Mouse (Mus musculus) left cerebral cortex, adult 9 months (tissue): ENCODE results near the gene Olfr576.
A peak's percentile ranks its signal among the peaks of the same experiment; 100 is the strongest.

Experiments used
- DNase-seq, 2 experiments: peaks; one replicate each; pipeline ENCODE4 v3.0.0; 2022; ENCODE audit warnings: low spot score in 2 of 2

Gene Olfr576

GRCm38 (mm10) chr7:102962360-102962759 is at the start of gene Olfr576:
Gene Olfr576 (plus strand): TSS chr7:102962660.
- DNase-seq: no peak

GRCm38 (mm10) chr7:102915261-102915660 is 47.2 kb upstream of the Olfr576 start:
- no peak for DNase-seq

DNA sequence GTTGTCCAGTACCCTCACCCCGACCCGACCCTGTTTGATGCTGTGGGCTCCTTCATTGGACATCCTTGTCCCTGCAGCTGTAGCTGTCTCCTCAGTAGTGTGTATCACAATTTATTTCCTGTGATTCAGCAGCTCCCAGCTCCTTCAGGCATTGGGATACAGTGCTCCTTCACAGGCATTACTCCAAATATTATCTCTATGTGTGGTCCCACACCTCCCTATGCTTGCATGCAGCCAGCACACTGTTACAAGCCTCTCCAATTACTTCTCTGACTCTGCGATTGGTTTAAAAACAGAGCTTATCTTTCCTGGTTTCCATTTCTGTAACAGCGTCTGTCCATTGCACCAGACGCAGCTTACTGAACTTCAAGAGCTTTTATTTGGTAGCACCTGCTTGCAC is 46.1 kb upstream of the Olfr576 start:
- DNase-seq: no peak

DNA sequence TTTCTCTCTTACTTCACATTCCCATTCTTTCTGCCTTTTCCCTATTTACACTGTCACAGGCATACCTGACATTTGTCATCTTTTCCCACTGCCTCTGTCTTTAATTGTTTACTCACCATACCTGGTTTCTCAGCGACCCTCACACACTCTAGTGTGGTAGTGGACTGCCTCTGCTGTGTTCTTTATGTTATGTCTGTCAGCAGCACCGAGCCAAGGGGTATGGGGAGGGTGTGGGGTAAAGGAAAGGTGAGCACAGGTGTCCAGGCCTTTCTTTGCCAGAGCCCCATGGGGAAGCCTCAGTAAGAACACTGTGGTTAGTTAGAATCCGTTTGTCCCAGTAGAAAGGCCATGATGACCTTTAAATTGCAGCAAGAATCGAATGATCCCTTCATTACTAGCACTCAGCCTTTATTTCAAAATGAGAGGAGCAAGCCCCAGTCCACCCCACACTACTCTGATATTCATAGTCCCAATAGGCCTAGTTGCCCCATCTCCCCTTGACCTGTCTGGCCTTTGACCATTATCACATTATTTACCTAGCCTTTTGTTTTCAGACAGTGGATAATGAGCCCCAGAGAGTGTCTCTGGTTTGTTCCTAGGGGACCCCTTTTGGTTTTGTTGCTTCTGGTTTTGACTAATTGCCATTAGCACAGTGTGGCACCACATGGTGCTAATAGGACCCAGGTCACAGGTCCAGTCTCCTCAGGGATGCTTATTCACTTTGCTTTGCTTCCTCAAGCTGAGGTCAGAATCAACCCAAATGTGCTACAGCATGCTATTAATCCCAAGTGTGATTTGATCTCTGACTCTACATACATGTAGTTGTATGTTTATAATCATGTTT is 45.2 kb upstream of the Olfr576 start, which contains the start of gene Olfr571:
Gene Olfr571, minus strand, starts transcription at position 505 of the 844 bp plus-strand sequence.
- no peak for DNase-seq

DNA sequence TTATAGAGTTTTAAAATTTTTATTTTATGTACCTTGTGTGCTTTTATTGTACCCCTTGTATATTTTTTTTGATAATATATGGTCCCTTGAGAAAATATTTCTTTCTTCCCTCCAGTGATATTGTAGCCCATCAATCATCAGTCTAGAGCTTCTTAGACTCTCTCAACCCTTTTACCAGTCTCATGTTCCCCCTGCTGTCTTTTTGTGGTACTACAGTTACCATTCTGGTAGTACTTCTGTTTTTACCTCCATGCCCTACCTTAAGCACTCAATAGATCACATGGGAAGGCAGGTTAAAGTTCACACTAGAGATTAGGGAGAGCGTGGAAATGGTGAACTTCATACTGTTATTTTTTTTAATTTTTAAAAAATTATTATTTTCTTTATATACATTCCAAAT is 42.8 kb upstream of the Olfr576 start:
- DNase-seq: peak in 1 of 2 experiments; percentile 15

GRCm38 (mm10) chr7:102924109-102924508 is 38.4 kb upstream of the Olfr576 start, which contains the start of gene Olfr572:
Gene Olfr572 (plus strand): TSS chr7:102924409.
- no peak for DNase-seq

- no peak for DNase-seq
Measured at GRCm38 (mm10) chr7:102927105-102927504, 35.4 kb upstream of the Olfr576 start.

DNA sequence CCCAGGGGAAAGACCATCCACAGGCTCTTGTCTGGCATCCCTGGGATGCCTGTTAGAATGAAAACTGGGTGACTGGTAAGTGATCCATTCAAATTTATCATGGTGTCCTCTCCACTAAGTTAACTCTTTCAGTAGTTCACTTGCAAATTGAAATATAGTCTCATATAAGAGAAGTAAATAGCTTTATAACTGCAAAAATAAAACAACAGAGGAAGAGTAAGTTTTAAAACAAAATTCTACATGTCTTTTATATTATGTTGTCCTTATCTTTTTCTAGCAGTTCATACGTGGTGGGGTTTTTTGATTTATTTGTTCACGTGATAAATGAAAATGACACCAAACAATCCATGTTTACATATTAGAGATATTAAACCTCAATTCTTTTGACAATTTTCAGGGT is 20.0 kb upstream of the Olfr576 start, which contains the start of gene Olfr573-ps1:
Gene Olfr573-ps1, minus strand, starts transcription at position 101 of the 400 bp plus-strand sequence.
- DNase-seq: no peak

- DNase-seq: no peak
Measured at GRCm38 (mm10) chr7:102943417-102943816, 19.0 kb upstream of the Olfr576 start.

DNA sequence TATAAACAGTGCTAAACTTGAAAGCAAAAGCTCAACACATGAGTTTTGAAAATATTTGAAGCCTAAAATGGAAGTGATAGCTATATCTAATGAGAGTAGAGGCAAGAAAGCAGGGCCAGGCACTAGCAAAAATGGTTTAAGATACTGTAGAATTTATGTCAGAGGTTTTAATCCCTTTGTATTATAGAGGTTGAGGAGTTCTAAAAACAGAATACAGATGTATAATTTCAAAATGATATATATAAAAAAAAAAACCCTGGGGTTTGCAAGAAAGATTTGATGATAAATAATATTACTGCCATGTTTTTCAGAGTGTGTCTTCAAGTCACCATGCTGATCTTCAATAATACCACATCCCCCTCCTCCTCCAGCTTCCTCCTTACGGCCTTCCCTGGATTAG is 14.3 kb upstream of the Olfr576 start, which contains the start of gene Olfr574:
Gene Olfr574, plus strand, starts transcription at position 301 of the 400 bp plus-strand sequence.
- DNase-seq: no peak

DNA sequence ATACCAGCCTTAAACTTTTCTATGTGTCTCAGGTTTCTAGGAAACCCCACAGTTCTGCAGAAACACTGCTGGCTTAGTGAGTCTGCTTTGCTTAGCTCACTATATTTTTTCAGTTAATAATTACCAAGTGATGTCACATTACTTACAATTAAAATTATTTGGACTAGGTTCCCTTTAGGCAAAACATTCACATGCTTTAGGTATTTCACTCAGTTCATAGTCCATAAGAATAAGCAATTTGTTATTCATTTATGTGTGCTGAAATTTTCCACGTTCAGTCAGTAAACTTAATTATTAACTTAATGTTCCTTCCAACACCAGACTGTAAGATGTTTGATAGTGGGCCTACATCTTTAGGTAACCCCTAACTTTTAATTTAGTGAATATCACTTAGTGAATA is 11.7 kb upstream of the Olfr576 start:
- DNase-seq: no peak

GRCm38 (mm10) chr7:102958137-102958536 is 4.3 kb upstream of the Olfr576 start:
- DNase-seq: no peak

DNA sequence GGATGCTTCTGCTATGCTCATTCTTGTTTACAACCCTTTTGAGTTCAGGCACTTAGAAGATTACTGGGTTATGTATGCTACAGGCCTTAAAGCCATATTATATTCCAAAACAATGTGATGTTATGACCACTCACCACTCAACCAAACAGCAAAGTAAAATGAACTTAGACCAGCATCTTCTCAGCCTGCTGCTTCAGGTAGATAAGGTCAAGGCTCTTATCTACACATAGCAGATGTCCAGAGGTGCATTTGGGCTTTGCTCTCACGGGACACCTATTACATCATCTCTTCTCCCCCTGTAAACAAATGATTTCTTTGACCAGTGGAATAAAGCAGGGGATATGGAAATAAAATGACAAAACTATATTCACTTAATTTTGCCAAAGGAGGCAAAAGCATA is 3.9 kb upstream of the Olfr576 start, which contains the start of gene Olfr575:
Gene Olfr575, minus strand, starts transcription at position 183 of the 400 bp plus-strand sequence.
- no peak for DNase-seq

DNA sequence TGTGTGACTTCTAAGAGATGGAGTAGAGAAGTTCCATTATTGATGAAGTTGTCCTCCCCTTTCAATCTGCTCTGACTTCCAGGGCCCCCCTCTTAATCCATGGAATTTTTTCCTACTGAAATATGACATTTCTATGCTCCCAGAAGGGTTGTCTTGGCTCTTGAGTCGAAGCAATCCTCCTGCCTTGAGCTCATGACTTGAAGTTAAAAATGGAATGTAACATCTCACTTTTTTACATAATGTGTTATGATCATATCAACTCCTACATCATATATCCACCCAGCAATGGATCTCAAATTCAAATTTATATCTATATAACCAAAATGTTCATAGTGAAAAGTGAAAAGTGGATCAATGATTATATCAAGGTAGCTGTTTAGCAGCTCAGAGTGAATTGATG is 11.9 kb downstream of the Olfr576 start:
- DNase-seq: no peak

DNA sequence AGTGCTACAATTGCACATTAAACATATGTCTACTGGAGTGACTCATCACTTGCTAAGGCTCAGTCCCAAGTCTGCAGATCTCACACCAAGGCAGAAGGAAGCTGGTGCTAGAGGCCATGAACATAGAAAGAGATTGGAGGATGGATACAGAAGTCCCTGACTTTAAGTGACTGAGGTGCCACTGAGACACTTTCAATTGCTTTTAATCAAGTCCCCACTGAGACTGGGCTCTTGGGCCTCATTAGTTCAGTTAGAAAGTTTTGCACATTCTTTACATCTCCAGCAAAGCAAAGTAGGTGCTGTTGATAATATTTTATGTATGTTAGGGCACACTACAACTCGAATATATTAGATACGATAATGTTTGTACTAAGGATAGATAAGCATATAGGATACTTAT is 13.4 kb downstream of the Olfr576 start, which contains the start of gene Olfr577:
Gene Olfr577, minus strand, starts transcription at position 101 of the 400 bp plus-strand sequence.
- no peak for DNase-seq

DNA sequence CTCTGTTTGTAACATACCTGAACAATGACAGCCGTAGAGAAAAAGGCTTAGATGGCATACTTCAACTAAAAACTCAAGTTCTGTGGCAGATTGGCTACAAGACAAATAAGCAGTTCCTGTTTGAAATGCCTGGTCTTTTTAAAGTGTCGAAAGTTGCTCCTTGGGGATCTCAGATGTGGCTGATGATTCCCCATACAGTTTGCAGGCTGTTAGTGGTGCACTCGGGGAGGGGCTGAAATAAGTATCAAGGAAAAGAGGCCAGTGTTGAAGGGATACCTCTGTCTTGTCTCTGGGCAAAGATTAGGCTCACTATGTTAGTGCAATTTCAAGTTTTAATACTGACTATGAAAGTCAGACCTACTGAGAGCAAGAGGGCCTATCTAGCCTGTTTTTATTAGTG is 26.8 kb downstream of the Olfr576 start, which contains the start of gene Olfr578:
Gene Olfr578, minus strand, starts transcription at position 101 of the 400 bp plus-strand sequence.
- DNase-seq: no peak
